Mouse (Mus musculus): ENCODE measurements at regions not wholly inside any gene's neighbourhood (a gene's known extent, or its start where the extent isn't known, plus 50 kb on each side); places are given as distances from the start of the nearest gene placed in this dataset.

DNA sequence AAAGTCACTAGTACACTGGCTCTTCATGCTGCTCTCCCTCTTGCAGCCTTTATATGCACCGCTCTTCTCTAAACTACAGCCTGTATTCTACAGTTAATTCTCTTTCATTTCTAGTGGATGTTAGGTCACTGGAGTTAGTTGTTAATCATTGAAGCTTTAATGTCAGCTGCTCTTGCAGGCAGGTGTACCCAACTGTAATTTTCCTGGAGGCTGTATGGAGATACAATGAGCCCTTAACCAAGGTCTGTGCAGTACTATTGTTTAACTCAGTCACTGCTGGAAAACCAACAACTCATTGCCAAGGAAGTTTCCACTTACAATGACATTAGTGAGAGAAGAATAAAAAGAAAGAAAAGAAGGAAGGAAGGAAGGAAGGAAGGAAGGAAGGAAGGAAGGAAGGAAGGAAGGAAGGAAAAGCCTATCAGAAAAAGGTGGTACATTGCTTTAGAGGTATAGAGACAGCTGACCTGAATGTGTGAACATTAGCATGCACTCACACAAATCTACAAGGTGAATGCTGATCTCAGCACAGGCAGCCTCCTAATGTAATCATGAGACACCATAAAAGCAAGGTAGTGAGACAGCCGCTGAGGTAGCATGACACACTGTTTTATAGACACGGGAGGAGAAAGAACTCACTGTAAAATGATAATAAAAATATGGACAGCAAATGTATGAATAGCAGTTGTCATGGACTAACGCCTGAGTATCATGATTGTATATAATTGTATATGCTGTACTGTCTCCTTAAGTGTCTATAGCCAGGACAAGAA is 66.7 kb upstream of the Nck2 start:
- TF ChIP-seq POLR2A (IDR thresholded peaks at IDR 0.05; ENCODE audit: low read depth, low read length) (no peak), CTCF (IDR thresholded peaks at IDR 0.05; ENCODE audit: borderline replicate concordance, insufficient read depth, low read length) (no peak)

Data from embryonic fibroblast, embryonic 13.5 days (primary cell).